Mouse (Mus musculus) 3T3-L1 (cell line): ENCODE data around the gene Vmn2r107.

Source experiments
- DNase-seq: peaks from one replicate; pipeline ENCODE4 v3.0.0-alpha.2; 2015; ENCODE audit warnings: low read depth, low spot score

Gene Vmn2r107

GRCm38 (mm10) chr17:20344942-20345341 is at the start of gene Vmn2r107:
TSS of gene Vmn2r107 (plus strand) at chr17:20345242.
- no peak for DNase-seq

DNA sequence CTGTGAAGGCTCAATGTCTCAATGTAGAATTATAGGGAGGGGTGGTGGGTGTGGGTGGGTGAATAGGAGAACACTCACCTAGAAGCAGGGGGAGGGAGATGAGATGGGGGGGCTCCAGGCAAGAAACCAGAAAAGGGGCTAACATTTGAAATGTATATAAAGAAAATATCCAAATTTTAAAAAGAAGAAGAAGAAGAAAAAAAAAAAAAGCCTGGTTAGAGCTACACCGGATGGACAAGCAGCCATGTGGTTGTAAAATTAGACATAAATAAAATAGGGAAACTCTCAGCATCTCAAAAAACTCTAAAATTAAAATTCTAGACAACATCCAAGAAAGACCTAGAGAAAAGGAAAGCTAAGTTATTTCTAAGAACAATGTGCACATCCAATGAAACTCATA is 39.3 kb upstream of the Vmn2r107 start:
- no peak for DNase-seq

DNA sequence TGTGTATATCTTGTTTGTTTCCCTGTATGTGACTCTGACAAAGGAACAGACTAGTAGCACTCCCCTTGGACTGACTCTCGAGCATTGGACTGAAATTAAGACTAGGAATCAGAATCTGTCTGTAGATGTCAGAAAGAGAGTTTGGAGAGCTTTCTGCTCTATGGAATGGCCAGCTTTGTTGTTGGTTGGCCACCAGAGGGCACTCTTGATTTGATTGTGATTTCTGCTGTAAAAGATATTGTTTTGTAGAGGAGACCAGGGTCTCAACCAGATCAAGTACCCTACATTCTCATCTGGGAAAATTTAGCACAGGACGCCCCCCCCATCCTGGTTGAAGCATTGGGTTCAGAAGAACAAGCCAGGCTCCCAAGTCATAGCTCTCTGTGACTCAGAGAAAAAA is 54.1 kb downstream of the Vmn2r107 start:
- DNase-seq, result peak; percentile 2

DNA sequence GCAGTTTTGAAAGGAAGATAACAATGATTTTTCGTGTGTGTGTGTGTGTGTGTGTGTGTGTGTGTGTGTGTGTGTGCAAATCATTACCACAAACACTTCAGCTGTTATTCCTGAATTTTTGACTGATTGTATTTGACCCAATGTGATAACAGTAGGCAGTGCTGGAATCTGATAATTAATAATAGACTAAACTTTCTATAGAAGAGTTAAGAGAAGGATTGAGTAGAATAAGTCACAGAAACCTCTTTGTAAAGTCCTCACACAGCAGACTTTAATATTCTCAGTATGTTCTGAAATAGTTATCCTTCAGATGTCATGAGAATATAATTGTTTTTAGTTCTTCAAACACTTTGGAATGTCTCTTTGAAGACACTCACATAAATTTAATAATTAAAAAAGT is 68.8 kb downstream of the Vmn2r107 start, which contains the start of gene Vmn1r224:
Vmn1r224 (plus strand) TSS at position 301 of the 400 bp plus-strand sequence.
- no peak for DNase-seq
